Mouse (Mus musculus) brain, embryonic 14.5 days (tissue): ENCODE data around the gene Sufu.

Source experiments
- CTCF ChIP-seq: fragments of 200-500 bp; IDR thresholded peaks from 2 replicates; pipeline ENCODE4 v1.5.1; 2012; ENCODE audit warnings: inconsistent platforms, mild to moderate bottlenecking, moderate library complexity, borderline replicate concordance; ENCODE audit not compliant: insufficient read depth, insufficient read length; ENCODE audit errors: extremely low read depth
- POLR2A ChIP-seq: fragments of 200-500 bp; IDR thresholded peaks from 2 replicates; pipeline ENCODE4 v1.6.1; 2012; ENCODE audit warnings: mild to moderate bottlenecking, inconsistent platforms, borderline replicate concordance; ENCODE audit not compliant: poor library complexity, insufficient read depth, insufficient read length, severe bottlenecking; ENCODE audit errors: extremely low read depth

GRCm38 (mm10) chr19:46413969-46414368, 17.3 kb downstream of the Sufu start:
- TF ChIP-seq CTCF (no peak), POLR2A (no peak)
